In genomic region chr4:74902331-74902730, GRCm38 (mm10) we compare ENCODE assay signal across 25 mouse cellular contexts.
A peak's percentile ranks its signal among the peaks of the same experiment; 100 is the strongest.
DNase-seq lines count a peak whose midpoint lies in the region; ATAC-seq and TF ChIP-seq lines count a peak whose summit lies in the region.
"Had no signal": no experiment of that assay in that cellular context is flagged by ENCODE, and none has a peak within 500 bp of the region (broad histone marks: within the 10 kb centered on the region; RNA-seq: fewer than 3 reads in every experiment).

No protein-coding gene starts in this region.

- H3K4me1 ChIP-seq in embryonic facial prominence, embryonic 14.5 days (ENCODE audit: control insufficient read depth, insufficient read depth, low read length): no peaks in the 10 kb centered on the region
- no peaks in the 10 kb centered on the region for H3K4me1 ChIP-seq in embryonic facial prominence, embryonic 10.5 days
- H3K4me1 ChIP-seq in hindbrain, postnatal 0 days (ENCODE audit: insufficient read depth, low read length): no peaks in the 10 kb centered on the region
- no peaks in the 10 kb centered on the region for H3K4me1 ChIP-seq in hindbrain, embryonic 14.5 days (replicated peaks; ENCODE audit: control insufficient read depth, insufficient read depth, low read length)
- H3K4me1 ChIP-seq in lung, embryonic 14.5 days (ENCODE audit: insufficient read depth): no peaks in the 10 kb centered on the region
- H3K4me1 ChIP-seq: embryonic facial prominence, embryonic 13.5 days; forebrain, embryonic 13.5 days had no signal

- no peaks in the 10 kb centered on the region for H3K9me3 ChIP-seq in embryonic facial prominence, embryonic 14.5 days (ENCODE audit: control insufficient read depth, low read length)
- no peaks in the 10 kb centered on the region for H3K9me3 ChIP-seq in embryonic facial prominence, embryonic 10.5 days
- H3K9me3 ChIP-seq in hindbrain, postnatal 0 days (ENCODE audit: low read length): no peaks in the 10 kb centered on the region
- H3K9me3 ChIP-seq in hindbrain, embryonic 14.5 days (ENCODE audit: control insufficient read depth, low read length): no peaks in the 10 kb centered on the region
- H3K9me3 ChIP-seq in lung, embryonic 14.5 days (ENCODE audit: low read depth, low read length): no peaks in the 10 kb centered on the region
- H3K9me3 ChIP-seq: embryonic facial prominence, embryonic 13.5 days; forebrain, embryonic 13.5 days; G1E had no signal

- H3K4me3 ChIP-seq in embryonic facial prominence, embryonic 14.5 days (ENCODE audit: low read depth, low read length): no peak overlapping the region
- no peak overlapping the region for H3K4me3 ChIP-seq in embryonic facial prominence, embryonic 10.5 days
- H3K4me3 ChIP-seq in hindbrain, postnatal 0 days (ENCODE audit: low read length): no peak overlapping the region
- H3K4me3 ChIP-seq in hindbrain, embryonic 14.5 days (replicated peaks; ENCODE audit: low read length): no peak overlapping the region
- H3K4me3 ChIP-seq in lung, embryonic 14.5 days (ENCODE audit: low read depth, low read length): no peak overlapping the region
- H3K4me3 ChIP-seq: embryonic facial prominence, embryonic 13.5 days; forebrain, embryonic 13.5 days had no signal

- no peak overlapping the region for H3K27ac ChIP-seq in embryonic facial prominence, embryonic 14.5 days (replicated peaks; ENCODE audit: low read depth, low read length)
- no peak overlapping the region for H3K27ac ChIP-seq in embryonic facial prominence, embryonic 10.5 days (replicated peaks)
- no peak overlapping the region for H3K27ac ChIP-seq in hindbrain, postnatal 0 days
- H3K27ac ChIP-seq in hindbrain, embryonic 14.5 days: no peak overlapping the region
- H3K27ac ChIP-seq in lung, embryonic 14.5 days (ENCODE audit: low read depth): no peak overlapping the region
- H3K27ac ChIP-seq: embryonic facial prominence, embryonic 13.5 days; forebrain, embryonic 13.5 days had no signal

- no peak overlapping the region for H3K9ac ChIP-seq in embryonic facial prominence, embryonic 14.5 days (ENCODE audit: low read depth, low read length)
- no peak overlapping the region for H3K9ac ChIP-seq in hindbrain, postnatal 0 days (replicated peaks; ENCODE audit: low read length)
- no peak overlapping the region for H3K9ac ChIP-seq in hindbrain, embryonic 14.5 days
- H3K9ac ChIP-seq in lung, embryonic 14.5 days: no peak overlapping the region
- H3K9ac ChIP-seq: embryonic facial prominence, embryonic 13.5 days; forebrain, embryonic 13.5 days; forebrain, postnatal 0 days had no signal

- H3K36me3 ChIP-seq in embryonic facial prominence, embryonic 14.5 days (ENCODE audit: control insufficient read depth, insufficient read depth, low read length): no peaks in the 10 kb centered on the region
- H3K36me3 ChIP-seq in embryonic facial prominence, embryonic 10.5 days (replicated peaks): no peaks in the 10 kb centered on the region
- H3K36me3 ChIP-seq in hindbrain, postnatal 0 days (ENCODE audit: insufficient read depth, low read length): no peaks in the 10 kb centered on the region
- H3K36me3 ChIP-seq in hindbrain, embryonic 14.5 days (replicated peaks; ENCODE audit: control insufficient read depth, insufficient read depth): no peaks in the 10 kb centered on the region
- H3K36me3 ChIP-seq in lung, embryonic 14.5 days (ENCODE audit: insufficient read depth): no peaks in the 10 kb centered on the region
- H3K36me3 ChIP-seq: embryonic facial prominence, embryonic 13.5 days; G1E had no signal

- ATAC-seq in embryonic facial prominence, embryonic 14.5 days (ENCODE audit: low read depth): 0 out of 2 replicates have a peak, but pooled peaks have one; percentile 26
- ATAC-seq in hindbrain, postnatal 0 days: no peak
- ATAC-seq in hindbrain, embryonic 14.5 days (ENCODE audit: low FRiP score): no peak
- ATAC-seq in lung, embryonic 14.5 days (ENCODE audit: insufficient read depth): peak; percentile 54; the same call in 1 of the 2 replicates
- ATAC-seq: activated CD4-positive, CD25-positive, alpha-beta regulatory T cell, adult 4 months; CD4-positive, CD25-positive, alpha-beta regulatory T cell, adult 4 months; forebrain, embryonic 13.5 days; forebrain, postnatal 0 days; Patski had no signal

- TF ChIP-seq CTCF in hindbrain, postnatal 0 days (IDR thresholded peaks at IDR 0.05; ENCODE audit: low read depth): no peak
- no peak for TF ChIP-seq CTCF in lung, embryonic 14.5 days (IDR thresholded peaks at IDR 0.05; ENCODE audit: low read depth)

- no peak overlapping the region for H3K4me2 ChIP-seq in embryonic facial prominence, embryonic 14.5 days (ENCODE audit: low read depth, low read length)
- no peak overlapping the region for H3K4me2 ChIP-seq in hindbrain, postnatal 0 days (ENCODE audit: low read depth, low read length)
- no peak overlapping the region for H3K4me2 ChIP-seq in hindbrain, embryonic 14.5 days (replicated peaks)
- no peak overlapping the region for H3K4me2 ChIP-seq in lung, embryonic 14.5 days
- H3K4me2 ChIP-seq: embryonic facial prominence, embryonic 13.5 days; forebrain, embryonic 13.5 days had no signal

- no peaks in the 10 kb centered on the region for H3K27me3 ChIP-seq in embryonic facial prominence, embryonic 14.5 days (replicated peaks; ENCODE audit: control insufficient read depth, insufficient read depth, low read length)
- no peaks in the 10 kb centered on the region for H3K27me3 ChIP-seq in embryonic facial prominence, embryonic 10.5 days (replicated peaks; ENCODE audit: low read depth, poor library complexity, severe bottlenecking)
- H3K27me3 ChIP-seq in hindbrain, postnatal 0 days (ENCODE audit: insufficient read depth, low read length): no peaks in the 10 kb centered on the region
- H3K27me3 ChIP-seq in hindbrain, embryonic 14.5 days (ENCODE audit: control insufficient read depth, insufficient read depth, low read length): no peaks in the 10 kb centered on the region
- no peaks in the 10 kb centered on the region for H3K27me3 ChIP-seq in lung, embryonic 14.5 days (ENCODE audit: insufficient read depth, low read length)
- H3K27me3 ChIP-seq: CH12.LX; embryonic facial prominence, embryonic 13.5 days; forebrain, embryonic 13.5 days; Patski had no signal

- peak; percentile 81 for DNase-seq in embryonic facial prominence, embryonic 14.5 days (ENCODE audit: low spot score)
- no peak for DNase-seq in embryonic facial prominence, embryonic 10.5 days (ENCODE audit: low spot score)
- DNase-seq in hindbrain, postnatal 0 days (ENCODE audit: low spot score): peak; percentile 3
- DNase-seq in hindbrain, embryonic 14.5 days (ENCODE audit: low spot score): no peak
- peak; percentile 69 for DNase-seq in lung, embryonic 14.5 days
- DNase-seq in lung, postnatal 25 days (ENCODE audit: low spot score): no peak
- peak; percentile 4 for DNase-seq in telencephalon, adult 2 months (ENCODE audit: low read depth, low spot score)
- no peak for DNase-seq in lung, postnatal 14 days
- DNase-seq: adrenal gland, adult 8-10 months; adrenal gland, postnatal 14 days; adrenal gland, postnatal 36 days; B cell, adult 2 months; cerebellum, adult 11-12 months; cerebellum, adult 2 months; cerebellum, adult 9-10 months; cerebellum, postnatal 10 days; cerebellum, postnatal 25 days; forebrain, postnatal 0 days had no signal

Comparison
In these comparisons a context has a peak if more than half of its experiments do, and no peak if none do; other contexts are left out.
1. DNase-seq: peak in embryonic facial prominence, embryonic 14.5 days (single experiment), hindbrain, postnatal 0 days (single experiment), lung, embryonic 14.5 days (single experiment) and telencephalon, adult 2 months (single experiment); none in embryonic facial prominence, embryonic 10.5 days (single experiment), hindbrain, embryonic 14.5 days (single experiment), lung, postnatal 25 days (single experiment) and lung, postnatal 14 days (single experiment).
2. ATAC-seq: peak in embryonic facial prominence, embryonic 14.5 days (single experiment) and lung, embryonic 14.5 days (single experiment); none in hindbrain, postnatal 0 days (single experiment) and hindbrain, embryonic 14.5 days (single experiment).